In genomic region chr13:94240873-94241272, GRCm38 (mm10) we compare ENCODE assay signal across 22 mouse cellular contexts. TPM values are rescaled to one million over a fixed set of nuclear protein-coding genes. Genes with fewer than 3 reads are reported as not detected.
A peak's percentile ranks its signal among the peaks of the same experiment; 100 is the strongest.
DNase-seq lines count a peak whose midpoint lies in the region; ATAC-seq lines count a peak whose summit lies in the region.
"Had no signal": no experiment of that assay in that cellular context is flagged by ENCODE, and none has a peak within 500 bp of the region (broad histone marks: within the 10 kb centered on the region; RNA-seq: fewer than 3 reads in every experiment).

No protein-coding gene starts in this region.

- H3K4me2 ChIP-seq in kidney, embryonic 16.5 days (replicated peaks; ENCODE audit: low read depth, low read length): no peak overlapping the region
- H3K4me2 ChIP-seq in forebrain, embryonic 12.5 days: no peak overlapping the region
- H3K4me2 ChIP-seq: embryonic facial prominence, embryonic 12.5 days; embryonic facial prominence, embryonic 15.5 days; forebrain, embryonic 15.5 days; heart, embryonic 13.5 days; hindbrain, embryonic 14.5 days had no signal

- H3K4me1 ChIP-seq in kidney, embryonic 16.5 days (ENCODE audit: insufficient read depth, low read length): peaks cover 24% of the 10 kb centered on the region
- peaks cover 14% of the 10 kb centered on the region for H3K4me1 ChIP-seq in forebrain, embryonic 12.5 days
- H3K4me1 ChIP-seq: embryonic facial prominence, embryonic 15.5 days; heart, embryonic 13.5 days had no signal

- no peak overlapping the region for H3K9ac ChIP-seq in kidney, embryonic 16.5 days (replicated peaks; ENCODE audit: low read length)
- no peak overlapping the region for H3K9ac ChIP-seq in forebrain, embryonic 12.5 days
- H3K9ac ChIP-seq: embryonic facial prominence, embryonic 12.5 days; embryonic facial prominence, embryonic 15.5 days; forebrain, embryonic 15.5 days; heart, embryonic 13.5 days; hindbrain, embryonic 14.5 days had no signal

- no peaks in the 10 kb centered on the region for H3K36me3 ChIP-seq in kidney, embryonic 16.5 days (ENCODE audit: insufficient read depth, low read length)
- H3K36me3 ChIP-seq in forebrain, embryonic 12.5 days (replicated peaks): no peaks in the 10 kb centered on the region
- H3K36me3 ChIP-seq: embryonic facial prominence, embryonic 12.5 days; embryonic facial prominence, embryonic 15.5 days; forebrain, embryonic 15.5 days; heart, embryonic 10.5 days; heart, embryonic 13.5 days had no signal

- DNase-seq in kidney, adult 18-20 months: no peak
- peak; percentile 27 for DNase-seq in ZHBTc4 (ENCODE audit: low read depth, low spot score)
- DNase-seq in frontal cortex, postnatal 25 days (ENCODE audit: low spot score in 2 of 2): no peak
- DNase-seq: adrenal gland, postnatal 10 days; cerebellum, adult 18-20 months; cerebellum, adult 9-10 months; cerebellum, postnatal 14 days; gastrocnemius, adult 2 months; gastrocnemius, postnatal 14 days; heart, adult 2 months had no signal

- 0 out of 2 replicates have a peak, but pooled peaks have one; percentile 28 for ATAC-seq in kidney, embryonic 16.5 days (ENCODE audit: low FRiP score, low TSS enrichment)
- peak; percentile 50 for ATAC-seq in megakaryocyte progenitor cell, adult 5-6 weeks (replicated peaks; ENCODE audit: poor library complexity)
- no peak for ATAC-seq in forebrain, embryonic 12.5 days (ENCODE audit: low FRiP score)
- ATAC-seq: forebrain, embryonic 15.5 days; hindbrain, postnatal 0 days; inflammation-experienced regulatory T-cells, adult 6 months; intestine, embryonic 16.5 days had no signal

- WGBS in kidney, embryonic 16.5 days: 30% methylated on average over 5 of the region's 5 CpGs
- WGBS in forebrain, embryonic 12.5 days: 74% methylated on average over 5 of the region's 5 CpGs

- H3K27me3 ChIP-seq in kidney, embryonic 16.5 days (ENCODE audit: insufficient read depth, low read length): no peaks in the 10 kb centered on the region
- no peaks in the 10 kb centered on the region for H3K27me3 ChIP-seq in forebrain, embryonic 12.5 days
- H3K27me3 ChIP-seq: embryonic facial prominence, embryonic 12.5 days; embryonic facial prominence, embryonic 15.5 days; forebrain, embryonic 15.5 days; heart, embryonic 13.5 days had no signal

- no peak overlapping the region for H3K27ac ChIP-seq in kidney, embryonic 16.5 days (ENCODE audit: low read length)
- H3K27ac ChIP-seq in forebrain, embryonic 12.5 days: no peak overlapping the region
- H3K27ac ChIP-seq: embryonic facial prominence, embryonic 12.5 days; embryonic facial prominence, embryonic 15.5 days; forebrain, embryonic 15.5 days; gastrocnemius, adult 2 months; heart, adult 2 months; heart, embryonic 10.5 days; heart, embryonic 13.5 days; hindbrain, embryonic 14.5 days; hindbrain, postnatal 0 days had no signal

- no peak overlapping the region for H3K4me3 ChIP-seq in kidney, embryonic 16.5 days (ENCODE audit: low read length)
- no peak overlapping the region for H3K4me3 ChIP-seq in forebrain, embryonic 12.5 days (replicated peaks)
- H3K4me3 ChIP-seq: embryonic facial prominence, embryonic 12.5 days; embryonic facial prominence, embryonic 15.5 days; forebrain, embryonic 15.5 days; gastrocnemius, adult 2 months; heart, adult 2 months; heart, embryonic 10.5 days; heart, embryonic 13.5 days had no signal

- H3K9me3 ChIP-seq in kidney, embryonic 16.5 days (ENCODE audit: low read length): no peaks in the 10 kb centered on the region
- H3K9me3 ChIP-seq in forebrain, embryonic 12.5 days: no peaks in the 10 kb centered on the region
- H3K9me3 ChIP-seq: embryonic facial prominence, embryonic 12.5 days; embryonic facial prominence, embryonic 15.5 days; forebrain, embryonic 15.5 days; heart, embryonic 10.5 days; heart, embryonic 13.5 days had no signal

RNA-seq across cellular contexts. Expression of gene Scamp1, which starts 44.8 kb away (rescaled TPM):
- 37.9 and 39.5 TPM in 2 replicates for polyA plus RNA-seq in kidney, embryonic 16.5 days (2015; fragmentation: Nextera tagmentation; extraction: Ambion mirVana)
- 18.5 and 20.0 TPM in 2 replicates for total RNA-seq in megakaryocyte progenitor cell, adult 5-6 weeks (2015)
- 11.0 and 14.9 TPM in 2 replicates for total RNA-seq in megakaryocyte progenitor cell, adult 5-6 weeks (2017)
- 55.3 and 60.0 TPM in 2 replicates for polyA plus RNA-seq in forebrain, embryonic 12.5 days (2016; fragmentation: Nextera tagmentation; extraction: Ambion mirVana)
